Mouse (Mus musculus) hindbrain, embryonic 15.5 days (tissue): ENCODE results near the gene Top1. TPM values are rescaled to one million over a fixed set of nuclear protein-coding genes. Genes with fewer than 3 reads are reported as not detected.

Experiments
- microRNA-seq: library from miRNA; unstranded; fragments of <30 nt; microRNA quantifications from one replicate; pipeline ENCODE4, GENCODE M21; 2016
- polyA plus RNA-seq: library from polyadenylated mRNA; unstranded; fragments of >200 nt; fragmentation: Nextera tagmentation; extraction: Ambion mirVana; gene quantifications from 2 replicates; pipeline ENCODE4 v1.2.1, GENCODE M21; 2015

The Top1 gene
- polyA plus RNA-seq, 1 experiment from 2014 or later, result 66.2 TPM

Small RNA genes lying within 50 kb of the gene (microRNA-seq; reads per million reads assigned to microRNA genes)
- not detected for gene Gm23968

Other genes starting within 250 kb of the Top1 start
- gene Plcg1, start 85.4 kb downstream of the Top1 start, polyA plus RNA-seq, result 55.1 and 56.5 TPM in 2 replicates
- 20.6 and 22.5 TPM in 2 replicates for gene Zhx3, start 227.1 kb downstream of the Top1 start, polyA plus RNA-seq
- gene Lpin3, start 234.8 kb downstream of the Top1 start, polyA plus RNA-seq, result 0.45 and 0.61 TPM in 2 replicates